Mouse (Mus musculus): Measurements from ENCODE around the gene Tram2. TPM values are rescaled to one million over a fixed set of nuclear protein-coding genes. Genes with fewer than 3 reads are reported as not detected.

Tram2 gene
- polyA plus RNA-seq, 1 experiment from 2014 or later = 6.5 TPM

DNA sequence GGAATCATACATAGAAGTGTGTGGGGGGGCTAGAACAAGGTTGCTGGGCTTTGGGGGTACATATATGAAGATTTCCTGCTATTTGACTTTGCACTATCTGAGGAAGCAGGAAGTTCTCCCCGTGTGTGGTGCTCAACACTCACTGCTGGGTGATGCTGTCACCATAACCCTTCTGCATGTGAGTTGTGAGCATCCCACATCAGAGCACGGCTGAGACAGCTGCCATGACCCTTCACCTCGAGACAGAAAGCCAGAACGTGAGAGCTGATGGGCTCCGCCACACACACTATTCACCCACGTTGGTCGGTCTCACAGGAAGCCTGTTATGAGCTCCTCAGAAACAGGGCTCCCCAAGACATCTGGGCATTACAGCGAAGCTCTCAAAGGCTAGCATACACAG is 74.4 kb downstream of the Tram2 start:
- DNase-seq = no peak
- Histone ChIP-seq H3K9me3 (ENCODE audit: low read length) (no peaks in the 10 kb centered on the region), H3K27me3 (ENCODE audit: insufficient read depth, low read length) (no peaks in the 10 kb centered on the region), H3K36me3 (replicated peaks; ENCODE audit: insufficient read depth, low read length) (peaks cover 46% of the 10 kb centered on the region), H3K4me1 (ENCODE audit: insufficient read depth) (peaks cover 6% of the 10 kb centered on the region; the same call in 1 of the 2 replicates), H3K9ac (replicated peaks) (no peak overlapping the region), H3K4me2 (ENCODE audit: low read depth, low read length) (no peak overlapping the region), H3K27ac (ENCODE audit: low read depth) (no peak overlapping the region), H3K4me3 (ENCODE audit: low read depth, low read length) (no peak overlapping the region)
- TF ChIP-seq EP300 (IDR thresholded peaks at IDR 0.05; ENCODE audit: low read depth) (no peak), CTCF (IDR thresholded peaks at IDR 0.05; ENCODE audit: low read depth) (no peak)
- no peak for ATAC-seq
- 71% methylated on average over 8 of the region's 8 CpGs for WGBS (ENCODE audit: insufficient replicate concordance)

DNA sequence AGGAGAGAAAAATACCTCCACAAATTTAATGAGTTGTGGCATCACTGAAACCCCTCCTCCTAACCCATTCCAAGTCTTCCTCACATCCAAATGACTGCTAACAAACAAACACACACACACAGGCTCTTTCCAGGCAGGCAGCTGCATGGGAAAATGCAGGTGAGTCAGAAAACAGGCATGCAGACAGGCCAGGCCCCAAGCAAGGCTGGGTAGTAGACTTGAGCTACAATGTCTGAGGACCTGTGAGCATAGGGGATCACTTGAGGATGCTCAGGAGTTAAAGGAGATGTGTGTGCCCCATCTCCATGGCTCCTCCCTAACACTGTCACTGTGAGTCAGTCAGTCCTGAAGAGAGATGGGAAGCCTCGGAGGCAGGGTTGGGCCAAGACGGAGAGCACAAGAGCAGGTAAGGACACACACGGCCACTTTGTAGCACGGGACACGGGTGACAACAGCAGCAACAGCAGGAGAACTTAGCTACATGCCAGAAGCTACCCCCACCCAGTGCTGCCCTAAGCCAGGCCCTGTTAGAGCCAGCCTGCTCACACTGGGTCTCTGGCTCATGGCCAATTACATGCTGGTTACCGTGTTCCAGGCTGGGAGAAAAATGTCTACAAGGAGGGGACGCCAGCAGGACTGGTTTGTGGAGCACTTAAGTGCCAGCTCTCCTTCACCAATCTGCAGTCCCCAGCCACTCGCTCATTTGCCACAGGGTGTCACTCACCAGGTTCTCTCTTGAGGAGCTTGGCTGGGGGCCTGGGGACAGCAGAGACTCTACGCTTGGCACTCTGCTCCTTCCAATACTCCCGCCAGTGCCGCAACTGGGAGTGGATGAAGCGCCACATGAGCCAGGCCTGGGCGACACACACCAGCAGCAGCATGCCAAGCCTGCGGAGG is 76.5 kb downstream of the Tram2 start:
- no peaks in the 10 kb centered on the region; the same call in 1 of the 2 replicates for H3K4me1 ChIP-seq (ENCODE audit: insufficient read depth)
- ATAC-seq (no peak; the same call in 1 of the 2 replicates), DNase-seq (no peak)
- H3K9ac ChIP-seq (replicated peaks) = no peak overlapping the region
- H3K27ac ChIP-seq (ENCODE audit: low read depth) = no peak overlapping the region
- no peaks in the 10 kb centered on the region for H3K9me3 ChIP-seq (ENCODE audit: low read length)
- TF ChIP-seq EP300 (IDR thresholded peaks at IDR 0.05; ENCODE audit: low read depth) = no peak
- TF ChIP-seq CTCF (IDR thresholded peaks at IDR 0.05; ENCODE audit: low read depth) = no peak
- 87% methylated on average over 14 of the region's 14 CpGs for WGBS (ENCODE audit: insufficient replicate concordance)
- no peak overlapping the region for H3K4me2 ChIP-seq (ENCODE audit: low read depth, low read length)
- H3K36me3 ChIP-seq (replicated peaks; ENCODE audit: insufficient read depth, low read length) = peaks cover 46% of the 10 kb centered on the region
- H3K27me3 ChIP-seq (ENCODE audit: insufficient read depth, low read length) = no peaks in the 10 kb centered on the region
- H3K4me3 ChIP-seq (ENCODE audit: low read depth, low read length) = no peak overlapping the region

DNA sequence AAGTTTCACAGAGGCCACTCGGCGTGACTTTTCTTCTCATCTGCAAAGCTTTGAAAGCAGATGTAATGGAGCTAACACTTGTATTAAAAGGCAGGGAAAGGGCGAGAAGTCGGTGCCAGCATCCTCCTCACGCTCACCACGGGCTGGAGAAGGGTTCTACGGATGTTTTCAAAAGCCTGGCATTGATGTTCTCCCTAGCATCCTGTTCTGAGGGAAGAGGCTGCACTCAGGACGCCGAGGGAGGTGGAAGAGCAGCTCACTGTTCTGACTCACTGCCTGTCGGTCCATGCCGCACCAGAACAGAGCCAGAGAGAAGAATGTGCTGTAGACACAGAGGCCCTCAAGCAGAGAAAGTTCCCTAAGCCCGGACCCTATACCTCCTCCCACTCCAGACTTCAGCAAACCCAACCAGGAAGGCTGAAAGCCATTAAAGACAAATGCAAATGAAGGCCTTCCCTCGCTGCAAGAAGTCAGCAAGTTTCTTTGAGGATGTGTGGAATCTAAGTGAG is 81.1 kb downstream of the Tram2 start:
- TF ChIP-seq CTCF (IDR thresholded peaks at IDR 0.05; ENCODE audit: low read depth) = no peak
- TF ChIP-seq EP300 (IDR thresholded peaks at IDR 0.05; ENCODE audit: low read depth) = no peak
- WGBS (ENCODE audit: insufficient replicate concordance) = 59% methylated on average over 13 of the region's 13 CpGs
- Histone ChIP-seq H3K9me3 (ENCODE audit: low read length) (no peaks in the 10 kb centered on the region), H3K36me3 (replicated peaks; ENCODE audit: insufficient read depth, low read length) (peaks cover 19% of the 10 kb centered on the region), H3K27ac (ENCODE audit: low read depth) (no peak overlapping the region), H3K4me1 (ENCODE audit: insufficient read depth) (no peaks in the 10 kb centered on the region; the same call in 1 of the 2 replicates), H3K4me3 (ENCODE audit: low read depth, low read length) (no peak overlapping the region), H3K27me3 (ENCODE audit: insufficient read depth, low read length) (no peaks in the 10 kb centered on the region), H3K4me2 (ENCODE audit: low read depth, low read length) (no peak overlapping the region), H3K9ac (replicated peaks) (no peak overlapping the region)
- DNase-seq (no peak), ATAC-seq (no peak)

DNA sequence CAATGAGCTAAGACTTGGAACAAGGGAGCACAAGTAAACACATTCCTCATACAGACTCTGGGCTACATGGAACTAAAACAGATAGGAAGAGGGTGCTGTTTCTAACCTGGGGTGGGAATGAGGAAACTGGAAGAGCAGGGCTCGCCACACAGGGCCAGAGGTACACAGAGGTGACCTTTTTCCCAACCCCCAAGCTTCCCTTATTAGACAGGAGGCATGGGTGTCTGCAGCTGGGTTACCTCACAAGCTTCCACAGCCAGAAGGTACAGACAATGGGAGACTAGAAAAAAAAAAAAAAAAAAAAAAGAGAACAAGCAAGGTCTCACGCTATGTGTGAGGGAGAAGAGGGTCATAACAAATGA is 81.7 kb downstream of the Tram2 start:
- no peak for TF ChIP-seq EP300 (IDR thresholded peaks at IDR 0.05; ENCODE audit: low read depth)
- TF ChIP-seq CTCF (IDR thresholded peaks at IDR 0.05; ENCODE audit: low read depth) = no peak
- WGBS (ENCODE audit: insufficient replicate concordance) = 51% methylated on average over 2 of the region's 2 CpGs
- Histone ChIP-seq H3K4me1 (ENCODE audit: insufficient read depth) (no peaks in the 10 kb centered on the region; the same call in 1 of the 2 replicates), H3K4me2 (ENCODE audit: low read depth, low read length) (no peak overlapping the region), H3K27me3 (ENCODE audit: insufficient read depth, low read length) (no peaks in the 10 kb centered on the region), H3K9me3 (ENCODE audit: low read length) (no peaks in the 10 kb centered on the region), H3K4me3 (ENCODE audit: low read depth, low read length) (no peak overlapping the region), H3K36me3 (replicated peaks; ENCODE audit: insufficient read depth, low read length) (peaks cover 14% of the 10 kb centered on the region), H3K27ac (ENCODE audit: low read depth) (no peak overlapping the region), H3K9ac (replicated peaks) (no peak overlapping the region)
- no peak for DNase-seq
- peak; percentile 51 for ATAC-seq

DNA sequence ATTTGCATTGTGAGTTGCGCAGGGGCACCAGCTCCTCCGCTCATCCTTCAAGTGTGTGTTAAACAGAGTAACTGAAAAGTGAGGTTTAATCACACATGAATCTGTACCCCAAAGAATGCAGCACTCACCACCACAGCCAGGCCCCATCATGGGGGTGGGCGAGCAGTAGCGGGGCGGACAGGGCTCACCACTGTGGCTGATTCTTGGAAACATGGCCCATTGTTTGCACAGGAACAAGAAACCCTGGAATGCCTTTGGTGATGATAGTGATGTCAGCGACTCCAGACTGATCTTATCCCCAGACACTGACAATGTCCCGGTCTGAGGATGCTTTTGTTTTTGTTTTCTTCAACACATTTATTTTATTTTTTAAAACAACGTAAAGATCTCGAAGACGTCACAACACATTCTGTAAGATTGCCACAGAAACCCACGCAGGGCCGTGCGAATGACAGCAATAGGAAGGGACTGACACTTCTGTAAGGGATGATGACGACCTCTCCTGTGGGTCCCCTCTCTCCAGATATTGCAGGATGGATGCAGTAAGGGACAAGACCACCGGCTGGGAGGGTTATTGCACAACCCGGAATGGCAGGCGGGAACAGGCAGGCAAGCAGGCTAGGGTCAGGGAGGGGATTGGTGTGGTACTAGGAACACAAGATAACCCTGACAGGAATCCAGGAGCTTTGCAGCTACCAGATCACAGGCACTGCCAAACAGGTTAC is 82.3 kb downstream of the Tram2 start:
- H3K4me2 ChIP-seq (ENCODE audit: low read depth, low read length) = no peak overlapping the region
- WGBS (ENCODE audit: insufficient replicate concordance) = 62% methylated on average over 17 of the region's 17 CpGs
- no peaks in the 10 kb centered on the region for H3K27me3 ChIP-seq (ENCODE audit: insufficient read depth, low read length)
- H3K4me1 ChIP-seq (ENCODE audit: insufficient read depth) = no peaks in the 10 kb centered on the region; the same call in 1 of the 2 replicates
- H3K9ac ChIP-seq (replicated peaks) = no peak overlapping the region
- TF ChIP-seq EP300 (IDR thresholded peaks at IDR 0.05; ENCODE audit: low read depth) = no peak
- TF ChIP-seq CTCF (IDR thresholded peaks at IDR 0.05; ENCODE audit: low read depth) = no peak
- DNase-seq (no peak), ATAC-seq (no peak; the same call in 1 of the 2 replicates)
- H3K9me3 ChIP-seq (ENCODE audit: low read length) = no peaks in the 10 kb centered on the region
- H3K4me3 ChIP-seq (ENCODE audit: low read depth, low read length) = no peak overlapping the region
- no peak overlapping the region for H3K27ac ChIP-seq (ENCODE audit: low read depth)
- peaks cover 9% of the 10 kb centered on the region for H3K36me3 ChIP-seq (replicated peaks; ENCODE audit: insufficient read depth, low read length)
